Mouse (Mus musculus) liver, postnatal 0 days (tissue): ENCODE results near the gene Ror1.

Experiments used
- CTCF ChIP-seq: sonication (generic); IDR thresholded peaks from 2 replicates; pipeline ENCODE4 v1.5.1; 2016; ENCODE audit warnings: antibody characterized with exemption, low read depth
- EP300 ChIP-seq: IDR thresholded peaks from 2 replicates; pipeline ENCODE4 v1.6.1; 2016; ENCODE audit warnings: antibody characterized with exemption, low read depth, mild to moderate bottlenecking

GRCm38 (mm10) chr4:100101066-100101820 is 5.7 kb downstream of the Ror1 start:
- TF ChIP-seq CTCF (no peak), EP300 (no peak)
